Mouse (Mus musculus): ENCODE measurements around the gene Ccl20.

DNA sequence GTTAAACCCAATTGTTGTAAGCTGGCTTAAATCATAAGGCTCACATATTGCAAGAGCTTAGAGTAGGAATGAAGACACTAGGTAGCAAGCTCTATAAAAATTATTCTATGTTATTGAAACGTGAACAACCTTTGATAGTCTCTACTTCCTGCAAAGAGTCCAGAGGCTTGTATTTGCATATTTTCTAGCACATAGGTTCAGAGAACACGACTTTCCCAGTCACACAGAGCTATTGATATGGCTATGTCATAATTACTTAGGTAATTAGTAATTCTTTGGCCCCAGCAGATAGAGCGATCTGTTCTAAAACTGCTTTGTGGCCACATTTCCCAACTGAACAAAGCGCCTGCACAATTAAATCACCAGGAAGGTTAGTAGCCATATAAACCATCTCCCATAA lies 19.6 kb upstream of the Ccl20 start:
- TF ChIP-seq POLR2A (IDR thresholded peaks at IDR 0.05; ENCODE audit: insufficient read depth, low read depth, low read length), result no peak
- no peak for TF ChIP-seq CTCF (IDR thresholded peaks at IDR 0.05)

Measured in heart, adult 2 months (tissue).